Comparison of ENCODE assay signal across 8 mouse cellular contexts in genomic region chr19:42777801-42778200, GRCm38 (mm10). TPM values are rescaled to one million over a fixed set of nuclear protein-coding genes. Genes with fewer than 3 reads are reported as not detected.
DNase-seq lines count a peak whose midpoint lies in the region; ATAC-seq lines count a peak whose summit lies in the region.

No protein-coding gene starts in this region.

- peak; percentile 53 to 66 for DNase-seq in adrenal gland, adult (ENCODE audit: inconsistent age in 2 of 2, low spot score in 1 of 2)
- no peak for DNase-seq in adrenal gland, adult 8-10 months
- peak; percentile 30 for DNase-seq in liver
- no peak for DNase-seq in liver, embryonic 11.5 days (ENCODE audit: low spot score)
- DNase-seq in c-Kit-positive CD71-positive TER-119-negative erythroid progenitor cells, embryonic 14.5 days (ENCODE audit: low read depth), result peak; percentile 32
- peak; percentile 44 for DNase-seq in naive thymus-derived CD4-positive, alpha-beta T cell, adult 2 months (ENCODE audit: low read depth)
- DNase-seq in ovary, postnatal 14 days (ENCODE audit: low spot score), result no peak

- peaks cover 8% of the 10 kb centered on the region; the same call in 1 of the 2 replicates for H3K4me1 ChIP-seq in liver, embryonic 11.5 days (replicated peaks; ENCODE audit: control insufficient read depth, insufficient read depth, low read length)

- H3K4me3 ChIP-seq in liver, embryonic 11.5 days (ENCODE audit: low read depth, low read length), result no peak overlapping the region

- no peaks in the 10 kb centered on the region for H3K36me3 ChIP-seq in liver, embryonic 11.5 days (ENCODE audit: control insufficient read depth, insufficient read depth, low read length)

- no peak overlapping the region for H3K27ac ChIP-seq in liver, embryonic 11.5 days (ENCODE audit: low read depth, low read length)

- no peak for ATAC-seq in liver, embryonic 11.5 days (replicated peaks; ENCODE audit: low FRiP score)
- no peak for ATAC-seq in activated CD4-positive, CD25-positive, alpha-beta regulatory T cell, adult 4 months

- H3K27me3 ChIP-seq in liver, embryonic 11.5 days (replicated peaks; ENCODE audit: control insufficient read depth, insufficient read depth, low read length), result no peaks in the 10 kb centered on the region

- no peaks in the 10 kb centered on the region for H3K9me3 ChIP-seq in liver, embryonic 11.5 days (ENCODE audit: control insufficient read depth, low read length)

- no peak overlapping the region for H3K4me2 ChIP-seq in liver, embryonic 11.5 days

- WGBS in liver, embryonic 11.5 days, result 79% methylated on average over 5 of the region's 5 CpGs

- no peak overlapping the region for H3K9ac ChIP-seq in liver, embryonic 11.5 days (ENCODE audit: low read depth, low read length)

RNA-seq across cellular contexts. Expression of gene Hps1, which starts 2.0 kb away (rescaled TPM):
- 10 to 100 TPM; 28.8 to 37.8 (median 31.0) TPM for total RNA-seq in adrenal gland, adult 8-10 months (2022)
- 19.5 and 20.8 TPM in 2 replicates for polyA plus RNA-seq in liver, embryonic 11.5 days (2014; fragmentation: Nextera tagmentation; extraction: Ambion mirVana)
- polyA plus RNA-seq in activated CD4-positive, CD25-positive, alpha-beta regulatory T cell, adult 4 months (2017; shearing (Covaris generic)), result 10 to 100 TPM; 11.5 to 15.7 TPM

RNA-seq across cellular contexts. Expression of gene Pyroxd2, which starts 25.2 kb away (rescaled TPM):
- 10 to 100 TPM; 37.8 to 64.5 (median 50.9) TPM for total RNA-seq in adrenal gland, adult 8-10 months (2022)
- polyA plus RNA-seq in liver, embryonic 11.5 days (2014; fragmentation: Nextera tagmentation; extraction: Ambion mirVana), result 1.1 and 1.2 TPM in 2 replicates
- polyA plus RNA-seq in activated CD4-positive, CD25-positive, alpha-beta regulatory T cell, adult 4 months (2017; shearing (Covaris generic)), result under 1 TPM in 1 of 2 experiments, not detected in 1; 0.19 TPM

Comparison
In these comparisons a context has a peak if more than half of its experiments do, and no peak if none do; other contexts are left out.
1. DNase-seq: peak in adrenal gland, adult (2 of 2), liver (single experiment), c-Kit-positive CD71-positive TER-119-negative erythroid progenitor cells, embryonic 14.5 days (single experiment) and naive thymus-derived CD4-positive, alpha-beta T cell, adult 2 months (single experiment); none in adrenal gland, adult 8-10 months (single experiment), liver, embryonic 11.5 days (single experiment) and ovary, postnatal 14 days (single experiment).